Mouse (Mus musculus): ENCODE measurements around the gene Tmeff2.

Tmeff2 gene

GRCm38 (mm10) chr1:51199088-51199830 lies 298.8 kb downstream of the Tmeff2 start:
- no peak for DNase-seq (ENCODE audit: low read depth, low spot score)

DNA sequence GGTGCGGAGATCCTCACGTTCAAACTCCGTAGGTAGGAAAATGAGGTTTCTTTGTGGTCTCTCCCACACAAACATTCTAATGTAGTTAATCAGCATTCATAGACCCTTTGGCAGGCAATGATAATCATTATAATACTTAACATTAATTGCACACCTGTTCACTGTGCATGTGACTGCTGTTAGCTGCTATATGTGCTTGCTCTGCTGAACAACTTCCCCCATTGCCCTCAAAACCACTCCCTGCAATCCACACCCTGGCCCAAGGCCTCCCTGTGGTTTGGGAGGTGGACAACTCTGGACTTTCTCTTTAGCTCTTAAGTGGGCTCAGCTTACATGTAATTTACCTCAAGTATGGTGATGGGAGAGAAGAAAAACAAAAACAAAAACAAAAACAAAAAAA lies 299.5 kb downstream of the Tmeff2 start:
- no peak for DNase-seq (ENCODE audit: low read depth, low spot score)

- DNase-seq (ENCODE audit: low read depth, low spot score): no peak
Observed at GRCm38 (mm10) chr1:51215631-51216030, 315.2 kb downstream of the Tmeff2 start.

- no peak for DNase-seq (ENCODE audit: low read depth, low spot score)
Observed at GRCm38 (mm10) chr1:51216292-51217050, 316.0 kb downstream of the Tmeff2 start.

GRCm38 (mm10) chr1:51217227-51217626 lies 316.8 kb downstream of the Tmeff2 start:
- DNase-seq (ENCODE audit: low read depth, low spot score): no peak

DNA sequence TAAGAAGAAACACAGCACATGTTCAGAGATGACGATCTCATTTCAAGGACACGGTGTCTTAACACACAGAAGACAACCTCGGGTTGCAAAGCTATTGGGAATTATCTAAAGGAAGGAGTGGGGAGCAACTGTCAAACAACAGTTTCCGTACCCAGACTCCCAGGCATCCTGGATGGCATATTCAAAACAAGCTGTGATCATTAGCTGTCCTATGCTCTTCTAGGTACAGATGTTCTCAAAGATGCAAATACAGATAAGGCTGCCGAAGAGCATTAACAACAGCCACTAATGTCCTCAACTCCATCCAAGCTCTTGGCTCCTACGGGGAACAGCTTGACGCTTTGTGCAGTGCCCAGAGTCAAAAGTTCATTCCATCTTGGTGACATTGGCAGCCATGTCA lies 324.7 kb downstream of the Tmeff2 start:
- DNase-seq (ENCODE audit: low read depth, low spot score): no peak
